Mouse (Mus musculus) hindbrain, embryonic 11.5 days (tissue): ENCODE data around the gene Ctla4. TPM values are rescaled to one million over a fixed set of nuclear protein-coding genes. Genes with fewer than 3 reads are reported as not detected.

Experiments used
- ATAC-seq: fragments of 200-750 bp; cut with Nextera tagmentation; 2 replicates; pipeline ENCODE4 v1.8.0; 2017; ENCODE audit warnings: mild to moderate bottlenecking, moderate TSS enrichment, moderate library complexity; ENCODE audit not compliant: low FRiP score
- DNase-seq: peaks from one replicate; pipeline ENCODE4 v3.0.0-alpha.2; 2015; ENCODE audit warnings: low spot score
- H3K27ac ChIP-seq: fragments of 300-500 bp; sonication (generic); 2 replicates; pipeline ENCODE4 v1.5.1; 2014; ENCODE audit warnings: mild to moderate bottlenecking, low read depth, low read length
- H3K27me3 ChIP-seq: fragments of 300-500 bp; sonication (generic); 2 replicates; pipeline ENCODE4 v1.6.1; 2014; ENCODE audit warnings: mild to moderate bottlenecking, low read length, moderate library complexity, mixed read lengths; ENCODE audit not compliant: control insufficient read depth, insufficient read depth
- H3K36me3 ChIP-seq: fragments of 300-500 bp; sonication (generic); 2 replicates; pipeline ENCODE4 v1.6.1; 2014; ENCODE audit warnings: mild to moderate bottlenecking, low read length, moderate library complexity, mixed read lengths; ENCODE audit not compliant: control insufficient read depth, insufficient read depth
- H3K4me1 ChIP-seq: fragments of 300-500 bp; sonication (generic); replicated peaks from 2 replicates; pipeline ENCODE4 v1.6.1; 2014; ENCODE audit warnings: low read length, mixed read lengths; ENCODE audit not compliant: control insufficient read depth, insufficient read depth
- H3K4me2 ChIP-seq: fragments of 300-500 bp; sonication (generic); replicated peaks from 2 replicates; pipeline ENCODE4 v1.6.1; 2014; ENCODE audit warnings: mild to moderate bottlenecking, low read depth, low read length
- H3K4me3 ChIP-seq: fragments of 300-500 bp; sonication (generic); 2 replicates; pipeline ENCODE4 v1.5.1; 2014; ENCODE audit warnings: low read depth, low read length
- H3K9ac ChIP-seq: fragments of 300-500 bp; sonication (generic); 2 replicates; pipeline ENCODE4 v1.6.1; 2014; ENCODE audit warnings: low read depth, low read length
- H3K9me3 ChIP-seq: fragments of 300-500 bp; sonication (generic); 2 replicates; pipeline ENCODE4 v1.6.1; 2016; ENCODE audit warnings: low read length; ENCODE audit not compliant: control insufficient read depth
- WGBS: fragments of 180-500 bp; shearing (Covaris S2); extraction: QIAGEN DNeasy Blood & Tissue Kit; methylation state at CpG from one replicate; pipeline ENCODE4 v1.1.7; 2014; 5-methylcytosine and 5-hydroxymethylcytosine counted together
- polyA plus RNA-seq: library from polyadenylated mRNA; unstranded; fragments of >200 nt; fragmentation: Nextera tagmentation; extraction: Ambion mirVana; gene quantifications from 2 replicates; pipeline ENCODE4 v1.2.1, GENCODE M21; 2014

The Ctla4 gene
- polyA plus RNA-seq, 1 experiment from 2014 or later: not detected

DNA sequence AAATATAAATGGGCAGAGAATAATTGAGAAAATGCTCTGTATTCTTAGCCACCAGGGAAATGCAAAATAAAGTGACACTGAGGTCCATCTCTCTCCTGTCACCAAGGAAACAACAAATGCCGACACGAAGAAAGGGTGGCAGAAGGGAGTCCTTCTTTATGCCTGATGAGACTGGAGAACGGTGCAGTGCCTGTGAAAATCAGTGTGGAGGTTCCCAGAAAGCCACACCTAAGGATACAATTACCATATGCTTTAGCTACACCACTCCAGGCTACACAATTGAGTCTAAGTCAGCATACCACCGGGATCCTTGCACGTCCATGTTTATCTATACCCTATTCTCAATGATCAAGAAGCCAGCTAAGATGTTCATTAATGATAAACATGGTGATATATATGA, 25.4 kb upstream of the Ctla4 start:
- no peaks in the 10 kb centered on the region for H3K9me3 ChIP-seq
- H3K4me1 ChIP-seq: no peaks in the 10 kb centered on the region
- peak overlapping the region; percentile 29; the same call in 1 of the 2 replicates for H3K9ac ChIP-seq
- WGBS: 58% methylated on average over 5 of the region's 5 CpGs
- ATAC-seq (0 out of 2 replicates have a peak, but pooled peaks have one; percentile 27), DNase-seq (no peak)
- no peak overlapping the region for H3K4me3 ChIP-seq
- no peak overlapping the region for H3K4me2 ChIP-seq
- H3K27ac ChIP-seq: no peak overlapping the region
- no peaks in the 10 kb centered on the region for H3K36me3 ChIP-seq
- H3K27me3 ChIP-seq: no peaks in the 10 kb centered on the region

DNA sequence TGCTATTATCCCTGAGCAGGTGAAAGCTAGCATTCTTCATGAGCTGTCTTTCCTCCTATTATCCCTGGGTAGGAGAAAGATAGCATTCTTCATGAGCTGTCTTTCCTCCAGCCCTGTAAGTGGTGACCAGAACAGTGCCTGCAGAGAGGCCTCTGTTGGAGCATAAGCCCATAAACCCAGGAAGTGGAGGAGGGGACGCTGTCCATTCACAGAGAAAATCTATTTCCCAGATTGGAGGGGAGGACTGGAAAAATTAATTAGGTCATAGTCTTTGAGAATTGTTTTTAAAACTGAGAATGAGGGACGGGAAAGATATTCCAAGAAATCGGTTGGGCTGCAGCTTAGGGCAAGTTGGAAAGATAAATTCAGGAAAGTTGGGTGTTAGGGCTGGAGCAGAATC, 24.3 kb upstream of the Ctla4 start:
- Histone ChIP-seq H3K4me2 (no peak overlapping the region), H3K27me3 (no peaks in the 10 kb centered on the region), H3K9me3 (no peaks in the 10 kb centered on the region), H3K27ac (no peak overlapping the region), H3K9ac (no peak overlapping the region), H3K36me3 (no peaks in the 10 kb centered on the region), H3K4me1 (no peaks in the 10 kb centered on the region), H3K4me3 (no peak overlapping the region)
- 64% methylated on average over 3 of the region's 3 CpGs for WGBS
- DNase-seq (no peak), ATAC-seq (no peak)

DNA sequence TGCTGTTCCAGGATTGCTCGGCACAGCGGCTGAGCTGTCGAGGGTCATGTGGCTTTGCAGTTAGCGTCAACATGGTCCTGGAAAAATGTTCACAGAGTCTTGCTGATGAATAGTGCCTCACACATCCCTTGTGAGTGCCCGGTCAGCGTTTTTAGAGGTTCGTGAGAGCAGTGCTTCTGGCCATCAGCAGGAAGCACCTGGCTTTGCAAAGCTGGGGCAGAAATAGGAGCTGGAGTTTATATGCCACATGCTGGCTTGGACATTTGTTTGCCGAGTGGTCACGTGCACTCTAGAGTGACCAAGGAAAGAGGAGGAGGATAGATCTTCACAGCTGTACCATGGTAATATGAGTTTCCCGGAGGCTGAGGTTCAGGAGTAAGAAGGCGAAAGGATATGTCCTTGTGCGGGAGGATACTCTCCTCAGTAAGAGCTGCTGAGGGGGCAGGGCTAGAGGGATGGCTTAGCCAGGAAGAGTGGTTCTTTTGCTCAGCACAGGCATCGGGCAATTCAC, 23.8 kb upstream of the Ctla4 start:
- no peaks in the 10 kb centered on the region for H3K4me1 ChIP-seq
- WGBS: 56% methylated on average over 13 of the region's 13 CpGs
- H3K4me3 ChIP-seq: no peak overlapping the region
- no peaks in the 10 kb centered on the region for H3K9me3 ChIP-seq
- ATAC-seq (no peak), DNase-seq (no peak)
- H3K4me2 ChIP-seq: no peak overlapping the region
- H3K9ac ChIP-seq: no peak overlapping the region
- no peaks in the 10 kb centered on the region for H3K27me3 ChIP-seq
- H3K36me3 ChIP-seq: no peaks in the 10 kb centered on the region
- H3K27ac ChIP-seq: no peak overlapping the region

DNA sequence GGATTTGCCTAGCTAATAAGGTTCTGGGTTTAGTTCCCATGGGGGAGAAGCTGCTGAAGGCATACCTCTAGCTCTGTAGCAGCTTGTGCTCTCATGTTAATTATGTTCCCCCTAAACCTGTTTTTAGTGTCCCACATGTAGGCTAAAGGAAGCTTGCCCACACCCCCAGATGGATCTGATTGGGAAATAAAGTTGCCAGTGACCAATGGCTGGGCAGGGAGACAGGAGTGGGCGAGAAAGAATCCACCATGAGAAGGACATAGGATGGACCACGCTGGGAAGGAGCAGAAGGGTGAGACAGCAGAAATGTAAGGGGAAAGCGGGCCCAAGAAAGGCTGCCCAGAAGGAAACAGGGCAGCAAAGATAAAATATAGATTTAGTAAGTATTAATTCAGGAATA, 23.1 kb upstream of the Ctla4 start:
- Histone ChIP-seq H3K4me1 (no peaks in the 10 kb centered on the region), H3K27ac (no peak overlapping the region), H3K9ac (no peak overlapping the region), H3K4me3 (no peak overlapping the region), H3K4me2 (no peak overlapping the region), H3K27me3 (no peaks in the 10 kb centered on the region), H3K36me3 (no peaks in the 10 kb centered on the region), H3K9me3 (no peaks in the 10 kb centered on the region)
- DNase-seq: no peak
- WGBS: 74% methylated on average over 3 of the region's 3 CpGs
- no peak for ATAC-seq

DNA sequence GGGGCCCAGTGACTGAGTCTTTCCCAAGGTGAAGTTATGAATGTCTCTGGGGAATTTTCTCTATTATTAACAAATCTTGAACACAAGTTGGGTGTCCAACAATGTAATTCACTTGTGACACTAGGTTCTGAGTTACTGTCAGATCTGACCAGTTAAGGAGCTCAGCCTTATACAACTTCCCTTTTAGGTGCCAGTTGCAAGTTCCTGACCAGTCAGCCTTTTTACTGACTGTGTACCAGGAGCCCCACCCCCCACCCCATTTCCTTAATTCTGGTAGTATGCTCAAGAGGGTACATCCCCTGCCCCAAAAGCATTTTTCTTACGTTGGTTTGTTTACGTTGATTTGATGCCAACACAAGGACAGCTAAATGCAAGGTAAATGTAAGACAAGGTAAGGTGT, 21.6 kb upstream of the Ctla4 start:
- H3K9ac ChIP-seq: no peak overlapping the region
- H3K4me2 ChIP-seq: no peak overlapping the region
- no peaks in the 10 kb centered on the region for H3K9me3 ChIP-seq
- ATAC-seq (no peak), DNase-seq (no peak)
- H3K4me3 ChIP-seq: no peak overlapping the region
- no peak overlapping the region for H3K27ac ChIP-seq
- H3K36me3 ChIP-seq: no peaks in the 10 kb centered on the region
- no peaks in the 10 kb centered on the region for H3K4me1 ChIP-seq
- H3K27me3 ChIP-seq: no peaks in the 10 kb centered on the region
- WGBS: 94% methylated on average over 2 of the region's 2 CpGs

DNA sequence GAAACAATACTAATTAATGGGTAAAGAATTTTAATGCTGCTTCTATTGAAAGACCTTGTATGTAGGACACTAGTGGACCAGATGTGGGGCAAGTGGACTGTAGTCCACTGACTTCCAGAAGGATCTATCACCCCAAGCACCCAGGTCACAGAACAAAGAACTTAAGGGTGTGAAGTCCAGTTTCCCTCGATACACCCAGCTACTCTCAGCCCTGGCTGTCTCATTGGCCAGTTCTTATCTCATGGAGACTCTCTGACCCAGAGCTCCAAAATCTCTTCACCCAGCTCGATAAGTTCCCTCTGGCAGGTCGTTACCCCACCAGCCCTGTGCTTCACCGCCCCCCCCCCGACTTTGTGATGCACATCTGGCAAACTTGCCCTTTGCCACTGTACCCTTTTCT, 20.8 kb upstream of the Ctla4 start:
- WGBS: 74% methylated on average over 5 of the region's 5 CpGs
- Histone ChIP-seq H3K4me3 (no peak overlapping the region), H3K4me1 (no peaks in the 10 kb centered on the region), H3K27ac (no peak overlapping the region), H3K27me3 (no peaks in the 10 kb centered on the region), H3K4me2 (no peak overlapping the region), H3K36me3 (no peaks in the 10 kb centered on the region), H3K9me3 (no peaks in the 10 kb centered on the region), H3K9ac (no peak overlapping the region)
- DNase-seq: no peak
- no peak for ATAC-seq

DNA sequence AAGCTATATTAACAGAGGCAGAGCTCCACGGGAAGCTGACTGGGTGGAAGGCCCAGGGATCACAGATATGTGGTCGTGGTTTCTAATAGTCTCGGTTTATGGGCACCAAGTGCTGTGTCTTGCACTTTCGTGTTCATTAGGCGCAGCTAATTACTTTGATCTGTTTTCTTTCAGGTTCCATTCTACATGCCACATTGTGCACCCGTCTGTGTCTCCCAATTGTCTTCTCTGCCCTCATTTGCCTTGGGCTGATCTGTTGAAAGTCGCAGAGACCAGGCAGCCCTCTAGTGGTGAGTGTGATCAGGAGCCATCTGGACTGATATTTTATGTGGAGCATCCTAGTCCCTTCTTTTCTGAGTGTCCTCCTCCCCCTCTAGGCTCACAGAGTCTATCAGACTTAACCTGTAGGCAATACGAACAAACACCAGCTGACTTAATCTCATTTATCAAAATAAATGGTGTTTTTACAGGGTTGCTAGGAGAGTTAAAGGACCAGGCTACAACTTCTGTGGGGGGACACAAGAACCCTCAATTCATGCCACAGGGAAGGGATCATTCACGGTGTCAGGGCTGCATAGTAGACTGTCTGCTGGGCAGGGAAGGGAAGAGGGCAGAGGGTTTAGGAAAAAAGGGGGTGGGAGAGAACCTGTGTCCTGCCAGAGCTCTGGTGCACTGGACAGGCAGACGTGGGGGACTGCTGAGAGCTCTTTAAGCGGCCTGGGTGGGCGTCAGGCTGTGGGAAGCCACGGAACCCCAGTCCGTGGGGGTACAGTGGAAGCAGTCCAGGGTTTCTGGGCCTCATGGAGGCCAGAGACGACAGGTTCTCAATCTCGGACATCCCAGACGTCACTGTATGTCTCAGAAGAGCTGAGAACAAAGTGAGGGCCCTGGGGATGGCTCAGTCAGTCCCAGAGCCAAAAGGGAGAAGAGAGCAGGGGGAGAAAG, 18.2 kb upstream of the Ctla4 start:
- Histone ChIP-seq H3K4me3 (no peak overlapping the region), H3K27ac (no peak overlapping the region), H3K4me1 (no peaks in the 10 kb centered on the region), H3K27me3 (no peaks in the 10 kb centered on the region), H3K9ac (no peak overlapping the region), H3K4me2 (no peak overlapping the region), H3K9me3 (no peaks in the 10 kb centered on the region), H3K36me3 (no peaks in the 10 kb centered on the region)
- 67% methylated on average over 17 of the region's 17 CpGs for WGBS
- DNase-seq (peak; percentile 72), ATAC-seq (peak; percentile 54)

DNA sequence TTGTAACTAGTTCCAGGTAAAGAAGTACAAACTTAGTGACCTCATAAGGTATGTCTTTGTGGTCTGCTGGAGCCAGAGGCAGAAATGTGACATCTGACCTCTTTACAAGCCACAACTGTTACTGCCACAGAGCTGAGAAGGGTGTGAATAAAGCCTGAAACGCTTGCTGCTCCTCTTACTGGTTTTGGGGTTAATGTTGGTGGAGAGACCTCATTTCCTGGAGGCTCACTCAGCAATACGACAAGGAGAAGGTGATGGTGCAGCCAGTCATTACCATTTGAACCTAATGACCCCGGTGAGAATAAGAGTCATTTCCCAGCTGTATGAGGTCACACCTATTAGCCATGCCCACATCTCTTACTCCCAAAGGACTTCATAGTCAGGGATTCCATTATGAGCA, 11.5 kb upstream of the Ctla4 start:
- no peaks in the 10 kb centered on the region for H3K27me3 ChIP-seq
- H3K9ac ChIP-seq: no peak overlapping the region
- H3K9me3 ChIP-seq: no peaks in the 10 kb centered on the region
- no peak overlapping the region for H3K4me2 ChIP-seq
- no peak overlapping the region for H3K27ac ChIP-seq
- no peak overlapping the region for H3K4me3 ChIP-seq
- no peaks in the 10 kb centered on the region for H3K4me1 ChIP-seq
- no peak for ATAC-seq
- H3K36me3 ChIP-seq: no peaks in the 10 kb centered on the region
- WGBS: 61% methylated on average over 3 of the region's 3 CpGs
- DNase-seq: no peak
